ENCODE assay signal across 14 mouse cellular contexts in the genomic region with DNA sequence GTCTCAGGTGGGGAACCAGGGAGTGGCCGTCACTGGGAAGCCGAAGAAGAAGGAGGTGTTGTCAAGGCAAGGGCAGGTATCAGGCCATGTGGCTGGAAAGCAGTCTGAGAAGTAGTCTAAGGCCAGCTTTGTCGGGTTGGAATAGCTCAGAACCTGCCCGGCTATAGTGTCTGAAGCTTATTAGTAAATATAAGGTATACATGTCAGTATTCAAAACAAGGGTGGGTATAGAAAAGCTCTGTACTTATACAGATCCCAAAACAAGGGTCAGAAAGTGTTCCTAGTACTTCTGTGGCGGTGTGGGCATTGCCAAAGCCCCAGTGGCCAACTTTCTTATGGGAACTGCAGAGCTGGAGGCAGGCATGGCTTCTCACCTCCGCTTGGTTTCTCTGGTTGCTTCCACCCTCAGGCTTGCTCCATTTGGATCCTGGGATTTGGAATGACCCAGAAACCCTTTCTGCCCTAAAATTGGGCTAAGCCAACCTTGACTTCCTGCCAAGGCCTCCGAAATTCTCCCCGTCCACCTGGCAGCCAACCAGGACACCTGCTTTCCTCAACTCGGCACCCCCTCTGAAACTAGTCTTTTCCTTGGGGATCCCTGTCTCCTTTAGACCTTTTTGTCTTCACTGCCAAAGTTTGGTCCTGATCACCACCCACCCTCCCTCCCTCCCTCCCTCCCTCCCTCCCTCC. TPM values are rescaled to one million over a fixed set of nuclear protein-coding genes. Genes with fewer than 3 reads are reported as not detected.
DNase-seq lines count a peak whose midpoint lies in the region; ATAC-seq lines count a peak whose summit lies in the region.
"Had no signal": no experiment of that assay in that cellular context is flagged by ENCODE, and none has a peak within 500 bp of the region (broad histone marks: within the 10 kb centered on the region; RNA-seq: fewer than 3 reads in every experiment).

No protein-coding gene starts in this region.

- peaks cover 16% of the 10 kb centered on the region for H3K4me1 ChIP-seq in heart, embryonic 10.5 days
- H3K4me1 ChIP-seq in midbrain, embryonic 11.5 days (ENCODE audit: control insufficient read depth, insufficient read depth, low read length) = peaks cover 8% of the 10 kb centered on the region
- peaks cover 11% of the 10 kb centered on the region for H3K4me1 ChIP-seq in midbrain, embryonic 16.5 days (ENCODE audit: control insufficient read depth, insufficient read depth, low read length)

- H3K4me2 ChIP-seq in midbrain, embryonic 11.5 days = no peak overlapping the region
- H3K4me2 ChIP-seq in midbrain, embryonic 16.5 days (ENCODE audit: low read length) = no peak overlapping the region
- H3K4me2 ChIP-seq: intestine, embryonic 15.5 days; lung, embryonic 15.5 days had no signal

- ATAC-seq in midbrain, embryonic 11.5 days (ENCODE audit: low FRiP score) = no peak
- ATAC-seq in midbrain, embryonic 16.5 days = no peak
- ATAC-seq: intestine, embryonic 15.5 days had no signal

- H3K27ac ChIP-seq in heart, embryonic 10.5 days = no peak overlapping the region
- no peak overlapping the region for H3K27ac ChIP-seq in midbrain, embryonic 11.5 days (ENCODE audit: low read depth, low read length)
- H3K27ac ChIP-seq in midbrain, embryonic 16.5 days (ENCODE audit: low read length) = no peak overlapping the region
- H3K27ac ChIP-seq: intestine, embryonic 15.5 days; kidney, postnatal 0 days; lung, embryonic 15.5 days; stomach, postnatal 0 days had no signal

- no peaks in the 10 kb centered on the region for H3K9me3 ChIP-seq in heart, embryonic 10.5 days
- H3K9me3 ChIP-seq in midbrain, embryonic 11.5 days (ENCODE audit: control insufficient read depth, low read length) = no peaks in the 10 kb centered on the region
- no peaks in the 10 kb centered on the region for H3K9me3 ChIP-seq in midbrain, embryonic 16.5 days (replicated peaks; ENCODE audit: control insufficient read depth, low read length, poor library complexity, severe bottlenecking)
- H3K9me3 ChIP-seq: intestine, embryonic 15.5 days; lung, embryonic 15.5 days had no signal

- no peak overlapping the region for H3K4me3 ChIP-seq in heart, embryonic 10.5 days
- no peak overlapping the region for H3K4me3 ChIP-seq in midbrain, embryonic 11.5 days (ENCODE audit: low read depth, low read length)
- no peak overlapping the region for H3K4me3 ChIP-seq in midbrain, embryonic 16.5 days (ENCODE audit: low read depth, low read length)
- H3K4me3 ChIP-seq: intestine, embryonic 15.5 days; lung, embryonic 15.5 days; myocyte had no signal

- no peaks in the 10 kb centered on the region for H3K27me3 ChIP-seq in heart, embryonic 10.5 days (ENCODE audit: insufficient read depth, poor library complexity, severe bottlenecking)
- H3K27me3 ChIP-seq in midbrain, embryonic 11.5 days (ENCODE audit: control insufficient read depth, insufficient read depth, low read length) = no peaks in the 10 kb centered on the region
- H3K27me3 ChIP-seq in midbrain, embryonic 16.5 days (ENCODE audit: control insufficient read depth, insufficient read depth, low read depth, low read length) = no peaks in the 10 kb centered on the region
- H3K27me3 ChIP-seq: intestine, embryonic 15.5 days; lung, embryonic 15.5 days had no signal

- no peak overlapping the region for H3K9ac ChIP-seq in midbrain, embryonic 11.5 days (ENCODE audit: low read length)
- no peak overlapping the region for H3K9ac ChIP-seq in midbrain, embryonic 16.5 days (ENCODE audit: low read depth, low read length)
- H3K9ac ChIP-seq: intestine, embryonic 15.5 days; lung, embryonic 15.5 days had no signal

- WGBS in heart, embryonic 10.5 days = 70% methylated on average over 9 of the region's 9 CpGs
- WGBS in midbrain, embryonic 11.5 days = 80% methylated on average over 9 of the region's 9 CpGs
- whole genome bisulfite sequencing in midbrain, embryonic 16.5 days = 71% methylated on average over 9 of the region's 9 CpGs

- DNase-seq in heart, adult 11 months = peak; percentile 69
- DNase-seq in heart, embryonic 10.5 days (ENCODE audit: low spot score) = no peak
- DNase-seq in midbrain, embryonic 11.5 days (ENCODE audit: low spot score, missing footprints) = peak; percentile 72
- peak; percentile 67 for DNase-seq in cerebellum, adult 11-12 months
- peak; percentile 52 to 77 for DNase-seq in cerebellum, postnatal 25 days
- DNase-seq in kidney, postnatal 36 days = no peak
- DNase-seq: right cerebral cortex, adult 18-20 months; thymus, postnatal 4 days had no signal

- no peaks in the 10 kb centered on the region for H3K36me3 ChIP-seq in heart, embryonic 10.5 days
- H3K36me3 ChIP-seq in midbrain, embryonic 11.5 days (ENCODE audit: control insufficient read depth, insufficient read depth, low read length) = no peaks in the 10 kb centered on the region
- H3K36me3 ChIP-seq in midbrain, embryonic 16.5 days (ENCODE audit: control insufficient read depth, insufficient read depth, low read length) = no peaks in the 10 kb centered on the region
- H3K36me3 ChIP-seq: intestine, embryonic 15.5 days; lung, embryonic 15.5 days had no signal

RNA-seq across cellular contexts. Expression of gene Blcap, which starts 1.1 kb away (rescaled TPM):
- 38.3 and 38.6 TPM in 2 replicates for polyA plus RNA-seq in heart, embryonic 10.5 days (2016; fragmentation: Nextera tagmentation; extraction: Ambion mirVana)
- polyA plus RNA-seq in midbrain, embryonic 11.5 days (2014; fragmentation: Nextera tagmentation; extraction: Ambion mirVana) = 110 and 117 TPM in 2 replicates
- polyA plus RNA-seq in midbrain, embryonic 16.5 days (2015; fragmentation: Nextera tagmentation; extraction: Ambion mirVana) = 357 and 363 TPM in 2 replicates

RNA-seq across cellular contexts. Expression of gene Nnat, which starts 10.1 kb away (rescaled TPM):
- 253 and 592 TPM in 2 replicates for polyA plus RNA-seq in heart, embryonic 10.5 days (2016; fragmentation: Nextera tagmentation; extraction: Ambion mirVana)
- polyA plus RNA-seq in midbrain, embryonic 11.5 days (2014; fragmentation: Nextera tagmentation; extraction: Ambion mirVana) = 1,391 and 1,438 TPM in 2 replicates
- 9,243 and 10,143 TPM in 2 replicates for polyA plus RNA-seq in midbrain, embryonic 16.5 days (2015; fragmentation: Nextera tagmentation; extraction: Ambion mirVana)

Comparison
In these comparisons a context has a peak if more than half of its experiments do, and no peak if none do; other contexts are left out.
1. DNase-seq: peak in heart, adult 11 months (single experiment), midbrain, embryonic 11.5 days (single experiment), cerebellum, adult 11-12 months (single experiment) and cerebellum, postnatal 25 days (2 of 2); none in heart, embryonic 10.5 days (single experiment) and kidney, postnatal 36 days (0 of 2).